Mouse (Mus musculus) heart, adult 2 months (tissue): ENCODE data around the gene Supt4a. TPM values are rescaled to one million over a fixed set of nuclear protein-coding genes. Genes with fewer than 3 reads are reported as not detected.
A peak's percentile ranks its signal among the peaks of the same experiment; 100 is the strongest.

Source experiments
- DNase-seq, 2 experiments: peaks; one replicate each; pipeline ENCODE4 v3.0.0; 2021
- H3K27ac ChIP-seq: fragments of 200-600 bp; 2 replicates; pipeline ENCODE4 v1.8.1; 2022
- H3K27me3 ChIP-seq: fragments of 200-500 bp; 2 replicates; pipeline ENCODE4 v1.6.1; 2012; ENCODE audit warnings: mild to moderate bottlenecking, low read length, inconsistent platforms, mixed read lengths; ENCODE audit not compliant: control insufficient read depth, insufficient read depth
- H3K36me3 ChIP-seq: fragments of 200-500 bp; 2 replicates; pipeline ENCODE4 v1.6.1; 2012; ENCODE audit warnings: low read length, inconsistent platforms; ENCODE audit not compliant: control insufficient read depth, insufficient read depth
- H3K4me1 ChIP-seq: fragments of 200-500 bp; 2 replicates; pipeline ENCODE4 v1.6.1; 2011; ENCODE audit warnings: low read length; ENCODE audit not compliant: control insufficient read depth, insufficient read depth
- H3K4me3 ChIP-seq: fragments of 200-600 bp; 2 replicates; pipeline ENCODE4 v1.8.1; 2022
- H3K79me2 ChIP-seq: fragments of 200-500 bp; replicated peaks from 2 replicates; pipeline ENCODE4 v1.6.1; 2012; ENCODE audit warnings: mild to moderate bottlenecking, inconsistent platforms, low read length, moderate library complexity, mixed read lengths; ENCODE audit not compliant: control insufficient read depth, insufficient read depth
- H3K9ac ChIP-seq: fragments of 200-500 bp; 2 replicates; pipeline ENCODE4 v1.6.1; 2012; ENCODE audit warnings: low read depth, mild to moderate bottlenecking, control low read depth, inconsistent platforms, low read length, mixed read lengths
- CTCF ChIP-seq: fragments of 200-600 bp; IDR thresholded peaks from 2 replicates; pipeline ENCODE4 v1.8.1; 2022; ENCODE audit warnings: antibody characterized with exemption, mild to moderate bottlenecking, moderate library complexity
- EP300 ChIP-seq: fragments of 200-500 bp; IDR thresholded peaks from 2 replicates; pipeline ENCODE4 v1.6.1; 2011; ENCODE audit warnings: low read depth, low read length, control low read depth; ENCODE audit not compliant: insufficient read depth
- POLR2A ChIP-seq: fragments of 200-500 bp; IDR thresholded peaks from 2 replicates; pipeline ENCODE4 v1.6.1; 2011; ENCODE audit warnings: mild to moderate bottlenecking, low read depth, low read length, control low read depth; ENCODE audit not compliant: insufficient read depth
- WGBS: fragments of 180-500 bp; shearing (Covaris S2); methylation state at CpG from one replicate; pipeline ENCODE4 v1.1.7; 2018; 5-methylcytosine and 5-hydroxymethylcytosine counted together
- intact Hi-C: fragments of 180-260 bp; cut with DNase I; formaldehyde crosslinking; loops from one replicate; pipeline ENCODE4 v1.15.1; 2025
- polyA plus RNA-seq: library from polyadenylated mRNA; depleted of rRNA; stranded (reverse); fragments of >200 nt; gene quantifications from 2 replicates; pipeline ENCODE4 v1.2.3, GENCODE M21; 2012
- total RNA-seq, 2 experiments: library from RNA; stranded (reverse); gene quantifications; 2 replicates each; pipeline ENCODE4 v1.2.3; 2021

Gene Supt4a
- total and polyA plus RNA-seq, 3 experiments: 41.4 to 47.5 (median 44.6) TPM

DNA sequence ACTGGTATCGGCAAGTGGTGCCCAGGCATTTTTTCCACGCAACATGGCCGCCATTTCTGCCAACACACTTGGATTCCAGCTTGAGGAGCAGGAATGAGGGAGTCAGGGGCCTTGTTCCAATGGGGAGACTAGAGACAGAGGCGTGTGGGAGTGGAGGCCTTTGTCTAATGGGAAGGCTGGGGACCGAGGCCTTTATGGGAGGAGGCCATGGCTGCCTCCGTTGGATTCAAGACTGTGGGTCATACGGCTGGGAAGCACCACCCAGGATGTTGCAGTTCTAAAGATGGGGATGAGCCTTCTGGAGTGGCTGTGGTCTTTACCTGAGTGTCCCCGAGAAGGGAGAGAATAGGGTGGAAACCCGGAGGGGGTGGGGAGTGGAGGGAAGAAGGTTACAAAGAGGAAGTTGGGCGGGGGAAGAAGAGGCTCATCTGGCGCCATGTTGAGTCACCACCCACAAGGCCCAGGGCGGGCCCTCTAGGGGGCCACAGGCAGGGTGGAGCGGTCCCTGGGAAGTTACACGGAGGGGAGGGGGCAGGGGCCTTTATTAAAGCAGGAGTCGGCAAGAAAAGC lies 19.0 kb downstream of the Supt4a start:
- TF ChIP-seq POLR2A (no peak), EP300 (no peak), CTCF (no peak)
- Histone ChIP-seq H3K4me3 (no peak overlapping the region), H3K4me1 (no peaks in the 10 kb centered on the region), H3K27me3 (peaks cover 7% of the 10 kb centered on the region; the same call in 1 of the 2 replicates), H3K79me2 (no peaks in the 10 kb centered on the region), H3K36me3 (no peaks in the 10 kb centered on the region), H3K9ac (peak overlapping the region; percentile 0; the same call in 1 of the 2 replicates), H3K27ac (peak overlapping the region; percentile 17; the same call in 1 of the 2 replicates)
- 74% methylated on average over 15 of the region's 15 CpGs for WGBS
- DNase-seq: peak; percentile 45 to 74
- intact Hi-C loops: no loop called here

DNA sequence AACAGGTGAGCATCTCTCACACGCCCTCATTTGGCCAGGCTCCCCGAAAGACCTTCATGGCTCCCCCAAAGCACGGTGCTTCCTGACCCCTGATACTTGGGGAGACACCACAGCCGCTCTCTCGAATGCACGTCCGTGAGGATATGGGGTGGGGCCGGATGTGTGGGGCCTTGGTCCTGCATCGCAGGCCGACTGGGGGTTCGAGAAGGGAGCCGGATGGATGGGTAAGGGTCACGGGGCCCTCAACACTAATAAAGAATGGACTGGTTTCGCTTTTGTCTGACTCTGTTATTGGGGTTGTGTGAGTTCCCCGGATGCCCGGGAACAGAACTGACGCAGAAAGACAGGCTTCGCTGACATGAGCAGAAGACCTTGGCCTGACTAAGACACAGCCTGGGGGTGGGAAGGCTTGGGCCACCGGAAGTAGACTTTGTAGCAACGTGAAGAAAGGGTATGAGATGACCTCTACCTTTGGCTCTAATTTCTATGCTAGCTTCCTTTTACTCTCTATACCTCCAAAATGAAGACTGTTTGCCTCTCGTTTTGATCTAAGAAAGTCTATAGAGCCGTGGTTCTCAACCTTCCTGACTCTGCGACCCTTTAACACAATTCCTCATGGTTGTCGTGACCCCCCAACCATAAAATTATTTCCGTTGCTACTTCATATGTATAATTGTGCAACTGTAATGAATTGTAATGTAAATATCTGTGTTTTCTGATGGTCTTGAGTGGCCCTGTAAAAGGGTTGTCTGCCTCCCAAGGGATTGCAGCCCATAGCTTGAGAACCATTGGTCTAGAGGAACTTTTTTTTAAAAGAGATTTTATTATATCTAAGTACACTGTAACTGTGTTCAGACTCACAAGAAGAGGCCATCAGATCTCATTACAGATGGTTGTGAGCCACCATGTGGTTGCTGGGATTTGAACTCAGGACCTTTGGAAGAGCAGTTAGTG lies 19.9 kb downstream of the Supt4a start:
- intact Hi-C loops: no loop called here
- TF ChIP-seq POLR2A (no peak), EP300 (no peak), CTCF (no peak)
- Histone ChIP-seq H3K9ac (peak overlapping the region; percentile 24; the same call in 1 of the 2 replicates), H3K27me3 (peaks cover 11% of the 10 kb centered on the region; the same call in 1 of the 2 replicates), H3K36me3 (no peaks in the 10 kb centered on the region), H3K4me3 (no peak overlapping the region), H3K79me2 (no peaks in the 10 kb centered on the region), H3K27ac (no peak overlapping the region), H3K4me1 (no peaks in the 10 kb centered on the region)
- WGBS: 81% methylated on average over 25 of the region's 25 CpGs
- peak in 1 of 2 experiments; percentile 36 for DNase-seq

DNA sequence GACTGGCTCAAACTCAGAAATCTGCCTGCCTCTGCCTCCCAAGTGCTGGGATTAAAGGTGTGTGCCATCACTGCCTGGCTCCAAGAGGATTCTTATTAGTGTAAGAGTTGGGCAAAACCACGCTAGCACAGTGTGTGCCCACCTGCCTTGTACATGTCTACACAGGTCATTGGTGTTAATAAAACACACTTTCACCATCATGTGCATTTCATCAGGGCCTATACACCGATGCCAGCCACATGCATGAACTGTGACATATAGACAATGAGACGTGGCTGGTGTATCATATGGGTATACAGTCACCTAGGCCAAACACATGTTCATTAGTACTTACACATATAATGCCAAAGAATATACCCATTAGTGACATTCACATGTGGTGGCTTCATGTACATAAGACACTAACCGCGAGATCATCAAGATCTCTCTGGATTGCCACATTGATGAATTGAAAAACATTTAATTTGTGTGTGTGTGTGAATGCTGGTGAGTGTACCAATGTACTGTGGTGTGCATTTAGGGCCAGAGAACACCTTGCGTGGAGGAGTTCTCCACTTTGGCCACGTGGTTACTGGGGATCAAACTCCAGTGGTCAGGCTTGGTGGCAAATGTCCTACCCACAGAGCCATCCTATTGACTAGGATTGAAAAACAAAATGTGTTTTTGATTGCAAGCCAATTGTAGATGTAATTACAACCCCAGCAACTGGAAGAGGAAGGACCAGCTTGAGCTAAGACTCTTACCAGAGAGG lies 21.0 kb downstream of the Supt4a start:
- Histone ChIP-seq H3K27me3 (peaks cover 15% of the 10 kb centered on the region; the same call in 1 of the 2 replicates), H3K36me3 (no peaks in the 10 kb centered on the region), H3K27ac (no peak overlapping the region), H3K79me2 (no peaks in the 10 kb centered on the region), H3K9ac (no peak overlapping the region), H3K4me1 (no peaks in the 10 kb centered on the region), H3K4me3 (no peak overlapping the region)
- 68% methylated on average over 7 of the region's 7 CpGs for WGBS
- intact Hi-C loops: no loop called here
- TF ChIP-seq POLR2A (no peak), CTCF (no peak), EP300 (no peak)
- no peak for DNase-seq

DNA sequence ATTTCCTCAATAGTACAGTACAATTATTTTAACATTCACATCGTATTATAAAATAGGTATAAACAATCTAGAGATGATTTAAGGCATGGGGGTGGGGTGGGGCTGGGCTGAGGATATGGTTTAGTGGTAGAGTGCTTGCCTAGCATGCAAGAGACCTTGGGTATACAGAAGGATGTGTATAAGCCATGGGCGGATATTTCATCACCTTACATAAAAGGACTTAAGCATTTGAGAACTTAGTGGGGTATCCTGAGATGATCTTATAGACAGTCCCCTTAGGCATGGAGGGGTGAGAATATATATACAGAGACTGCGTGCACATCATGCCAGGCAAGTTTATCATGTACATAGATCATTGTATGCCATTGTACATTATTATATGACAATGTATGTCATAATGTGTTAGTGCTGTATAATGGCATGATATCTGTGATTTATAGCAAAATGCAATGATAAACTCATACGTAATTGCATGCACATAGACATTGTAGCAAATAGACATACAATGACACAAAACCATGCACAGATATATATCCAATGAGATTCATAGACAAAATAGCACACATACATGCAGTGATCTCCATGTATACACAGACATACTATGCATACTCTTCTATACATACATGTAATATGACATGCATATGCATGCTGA lies 21.7 kb downstream of the Supt4a start:
- no peak overlapping the region for H3K27ac ChIP-seq
- no peak for DNase-seq
- WGBS: 65% methylated on average over 4 of the region's 4 CpGs
- no peaks in the 10 kb centered on the region for H3K36me3 ChIP-seq
- intact Hi-C loops: no loop called here
- TF ChIP-seq EP300 (no peak), CTCF (no peak), POLR2A (no peak)
- no peak overlapping the region for H3K9ac ChIP-seq
- H3K4me1 ChIP-seq: no peaks in the 10 kb centered on the region
- no peak overlapping the region for H3K4me3 ChIP-seq
- H3K27me3 ChIP-seq: peaks cover 20% of the 10 kb centered on the region
- no peaks in the 10 kb centered on the region for H3K79me2 ChIP-seq

DNA sequence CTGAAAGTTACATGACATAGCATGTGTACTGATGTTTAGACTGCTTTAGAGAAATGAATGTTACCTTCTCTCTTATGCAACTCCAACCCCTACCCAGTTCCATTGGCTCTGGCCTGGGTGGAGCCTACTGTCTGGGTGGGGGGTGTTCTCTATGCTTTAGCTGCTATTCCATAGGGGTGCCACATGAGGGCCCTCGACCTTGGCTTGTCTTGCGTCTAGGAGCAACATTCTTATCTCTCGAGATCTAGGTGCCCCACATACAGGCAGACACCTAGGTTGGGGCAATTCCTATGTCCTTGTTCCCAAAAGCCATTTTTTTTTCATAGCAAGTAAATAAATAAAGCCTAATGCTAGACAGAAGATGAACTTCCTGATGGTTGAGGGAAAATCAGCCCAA lies 22.3 kb downstream of the Supt4a start:
- Histone ChIP-seq H3K9ac (no peak overlapping the region), H3K36me3 (no peaks in the 10 kb centered on the region), H3K4me1 (no peaks in the 10 kb centered on the region), H3K27me3 (peaks cover 25% of the 10 kb centered on the region), H3K27ac (no peak overlapping the region), H3K79me2 (no peaks in the 10 kb centered on the region), H3K4me3 (no peak overlapping the region)
- intact Hi-C loops: no loop called here
- WGBS: 6% methylated on average over 3 of the region's 3 CpGs
- peak in 1 of 2 experiments; percentile 21 for DNase-seq
- TF ChIP-seq EP300 (no peak), CTCF (0 out of 2 replicates have a peak, but pooled peaks have one; percentile 8)
